Mouse (Mus musculus): Measurements from ENCODE around the gene Bcl2l11. TPM values are rescaled to one million over a fixed set of nuclear protein-coding genes. Genes with fewer than 3 reads are reported as not detected.
"Not testable (repeated sequence)": the region's sequence is repeated elsewhere in the genome, so short reads cannot be mapped to it uniquely, and the experiment has no call there.

Bcl2l11 gene
- polyA plus RNA-seq, 1 experiment, result 54.4 TPM

- Histone ChIP-seq H3K27me3 (ENCODE audit: control insufficient read depth, insufficient read depth, low read length) (no peaks in the 10 kb centered on the region), H3K4me3 (ENCODE audit: control insufficient read depth, insufficient read depth, low read length) (no peak overlapping the region), H3K36me3 (ENCODE audit: control insufficient read depth, insufficient read depth, low read length) (no peaks in the 10 kb centered on the region), H3K4me1 (replicated peaks; ENCODE audit: control insufficient read depth, insufficient read depth, low read length) (peaks cover 9% of the 10 kb centered on the region; the same call in 1 of the 2 replicates), H3K27ac (ENCODE audit: control insufficient read depth, insufficient read depth, low read length) (no peak overlapping the region)
- no peak for DNase-seq
- WGBS, result 59% methylated on average over 18 of the region's 18 CpGs
- no peak for TF ChIP-seq CTCF (IDR thresholded peaks at IDR 0.05; ENCODE audit: borderline replicate concordance, control insufficient read depth, extremely low read depth, insufficient read depth, low read length, poor library complexity)
- TF ChIP-seq POLR2A (IDR thresholded peaks at IDR 0.05; ENCODE audit: control insufficient read depth, extremely low read depth, insufficient read depth, low read length, poor library complexity), result no peak
These were observed 53.4 kb downstream of the Bcl2l11 start for GRCm38 (mm10) chr2:128179126-128179807.

DNA sequence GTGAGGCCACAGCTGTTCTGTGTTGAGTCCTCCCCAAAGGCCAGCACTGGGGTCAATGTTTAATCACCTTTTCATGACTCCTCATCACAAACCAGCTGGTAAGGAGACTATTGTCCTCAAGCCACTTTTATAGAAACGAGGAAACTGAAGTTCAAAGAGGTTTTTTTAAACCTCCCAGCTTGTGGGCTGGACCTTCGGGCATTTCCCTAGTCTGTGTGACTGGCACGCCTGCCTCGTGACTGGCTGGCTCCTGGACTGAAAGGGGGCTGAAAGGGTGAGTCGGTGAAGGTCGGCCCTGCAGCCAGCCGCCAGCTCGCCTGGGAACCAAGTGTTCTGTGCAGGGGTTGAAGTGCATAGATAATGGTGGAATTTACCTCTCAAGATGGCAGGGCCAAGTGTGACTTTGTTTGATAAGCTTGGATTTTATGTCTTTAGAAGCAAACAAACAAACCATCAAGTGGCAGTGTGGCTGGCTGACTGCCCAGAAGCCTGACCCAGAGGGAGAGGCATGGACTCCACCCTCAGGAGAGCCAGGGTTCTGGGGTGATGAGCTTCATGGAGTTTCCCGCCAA, 54.1 kb downstream of the Bcl2l11 start:
- Histone ChIP-seq H3K4me1 (replicated peaks; ENCODE audit: control insufficient read depth, insufficient read depth, low read length) (peaks cover 9% of the 10 kb centered on the region; the same call in 1 of the 2 replicates), H3K4me3 (ENCODE audit: control insufficient read depth, insufficient read depth, low read length) (no peak overlapping the region), H3K27ac (ENCODE audit: control insufficient read depth, insufficient read depth, low read length) (no peak overlapping the region), H3K27me3 (ENCODE audit: control insufficient read depth, insufficient read depth, low read length) (no peaks in the 10 kb centered on the region), H3K36me3 (ENCODE audit: control insufficient read depth, insufficient read depth, low read length) (no peaks in the 10 kb centered on the region)
- 39% methylated on average over 9 of the region's 9 CpGs for WGBS
- DNase-seq, result no peak
- TF ChIP-seq CTCF (IDR thresholded peaks at IDR 0.05; ENCODE audit: borderline replicate concordance, control insufficient read depth, extremely low read depth, insufficient read depth, low read length, poor library complexity) (no peak), POLR2A (IDR thresholded peaks at IDR 0.05; ENCODE audit: control insufficient read depth, extremely low read depth, insufficient read depth, low read length, poor library complexity) (no peak)

DNA sequence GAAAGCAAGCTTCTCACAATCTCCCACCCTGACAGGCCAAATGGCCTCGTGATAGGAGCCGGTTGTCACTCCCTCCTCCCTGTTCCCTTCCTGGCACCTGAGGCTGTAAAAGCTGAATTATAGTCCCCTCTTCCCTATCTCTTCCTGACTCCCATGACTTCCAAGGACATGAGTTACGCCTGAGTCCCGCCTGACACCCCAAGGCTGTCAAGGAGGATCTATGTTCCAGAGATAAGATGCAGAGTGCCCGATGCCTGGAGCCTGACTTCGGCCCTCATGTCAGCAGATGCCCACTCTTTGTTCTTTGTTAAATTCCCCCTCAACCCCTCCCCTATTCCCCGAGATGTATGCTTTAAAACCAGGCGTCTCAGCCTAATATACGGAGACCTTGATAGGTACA, 56.3 kb downstream of the Bcl2l11 start:
- WGBS, result 97% methylated on average over 9 of the region's 9 CpGs
- not testable (repeated sequence) for H3K36me3 ChIP-seq (ENCODE audit: control insufficient read depth, insufficient read depth, low read length); H3K27ac ChIP-seq (ENCODE audit: control insufficient read depth, insufficient read depth, low read length); H3K4me3 ChIP-seq (ENCODE audit: control insufficient read depth, insufficient read depth, low read length); DNase-seq; H3K27me3 ChIP-seq (ENCODE audit: control insufficient read depth, insufficient read depth, low read length)
- peaks cover 11% of the 10 kb centered on the region; the same call in 1 of the 2 replicates for H3K4me1 ChIP-seq (replicated peaks; ENCODE audit: control insufficient read depth, insufficient read depth, low read length)

GRCm38 (mm10) chr2:128182751-128183150, 56.9 kb downstream of the Bcl2l11 start:
- peaks cover 11% of the 10 kb centered on the region; the same call in 1 of the 2 replicates for H3K4me1 ChIP-seq (replicated peaks; ENCODE audit: control insufficient read depth, insufficient read depth, low read length)
- H3K36me3 ChIP-seq (ENCODE audit: control insufficient read depth, insufficient read depth, low read length), result no peaks in the 10 kb centered on the region
- H3K4me3 ChIP-seq (ENCODE audit: control insufficient read depth, insufficient read depth, low read length), result no peak overlapping the region
- no peak for DNase-seq
- H3K27ac ChIP-seq (ENCODE audit: control insufficient read depth, insufficient read depth, low read length), result no peak overlapping the region
- 95% methylated on average over 4 of the region's 4 CpGs for WGBS
- H3K27me3 ChIP-seq (ENCODE audit: control insufficient read depth, insufficient read depth, low read length), result no peaks in the 10 kb centered on the region
- TF ChIP-seq CTCF (IDR thresholded peaks at IDR 0.05; ENCODE audit: borderline replicate concordance, control insufficient read depth, extremely low read depth, insufficient read depth, low read length, poor library complexity) (no peak), POLR2A (IDR thresholded peaks at IDR 0.05; ENCODE audit: control insufficient read depth, extremely low read depth, insufficient read depth, low read length, poor library complexity) (no peak)

DNA sequence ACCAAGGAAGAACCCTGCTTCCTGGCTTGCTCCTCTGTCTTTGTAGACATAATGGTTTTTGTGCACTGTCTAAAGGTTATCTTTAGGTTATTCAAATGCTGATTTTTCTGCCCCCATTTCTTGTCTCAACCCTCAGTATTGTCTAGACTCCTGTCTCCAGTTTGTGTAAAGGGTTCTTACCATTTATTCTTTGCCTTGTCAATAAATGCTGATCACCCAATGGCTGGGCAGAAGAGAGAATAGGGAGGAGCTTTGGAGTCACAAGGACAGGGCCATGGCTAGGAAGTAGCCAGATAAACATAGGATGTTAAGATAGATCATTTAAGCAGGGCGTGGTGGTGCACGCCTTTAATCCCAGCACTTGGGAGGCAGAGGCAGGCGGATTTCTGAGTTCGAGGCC, 57.9 kb downstream of the Bcl2l11 start:
- Histone ChIP-seq H3K4me1 (replicated peaks; ENCODE audit: control insufficient read depth, insufficient read depth, low read length) (peaks cover 11% of the 10 kb centered on the region; the same call in 1 of the 2 replicates), H3K27me3 (ENCODE audit: control insufficient read depth, insufficient read depth, low read length) (no peaks in the 10 kb centered on the region), H3K36me3 (ENCODE audit: control insufficient read depth, insufficient read depth, low read length) (no peaks in the 10 kb centered on the region), H3K27ac (ENCODE audit: control insufficient read depth, insufficient read depth, low read length) (no peak overlapping the region), H3K4me3 (ENCODE audit: control insufficient read depth, insufficient read depth, low read length) (no peak overlapping the region)
- no peak for DNase-seq
- TF ChIP-seq CTCF (IDR thresholded peaks at IDR 0.05; ENCODE audit: borderline replicate concordance, control insufficient read depth, extremely low read depth, insufficient read depth, low read length, poor library complexity), result no peak
- no peak for TF ChIP-seq POLR2A (IDR thresholded peaks at IDR 0.05; ENCODE audit: control insufficient read depth, extremely low read depth, insufficient read depth, low read length, poor library complexity)
- 95% methylated on average over 4 of the region's 4 CpGs for WGBS

GRCm38 (mm10) chr2:128185942-128186341, 60.1 kb downstream of the Bcl2l11 start:
- H3K36me3 ChIP-seq (ENCODE audit: control insufficient read depth, insufficient read depth, low read length), result no peaks in the 10 kb centered on the region
- H3K27me3 ChIP-seq (ENCODE audit: control insufficient read depth, insufficient read depth, low read length), result no peaks in the 10 kb centered on the region
- TF ChIP-seq POLR2A (IDR thresholded peaks at IDR 0.05; ENCODE audit: control insufficient read depth, extremely low read depth, insufficient read depth, low read length, poor library complexity), result no peak
- no peak for TF ChIP-seq CTCF (IDR thresholded peaks at IDR 0.05; ENCODE audit: borderline replicate concordance, control insufficient read depth, extremely low read depth, insufficient read depth, low read length, poor library complexity)
- no peak overlapping the region for H3K27ac ChIP-seq (ENCODE audit: control insufficient read depth, insufficient read depth, low read length)
- no peak for DNase-seq
- H3K4me1 ChIP-seq (replicated peaks; ENCODE audit: control insufficient read depth, insufficient read depth, low read length), result peaks cover 12% of the 10 kb centered on the region
- H3K4me3 ChIP-seq (ENCODE audit: control insufficient read depth, insufficient read depth, low read length), result no peak overlapping the region
- WGBS, result 60% methylated on average over 4 of the region's 4 CpGs

Data from thymus, adult 2 months (tissue).